Mouse (Mus musculus) right cerebral cortex, postnatal 25 days (tissue): Measurements from ENCODE around the gene Fbln2.
"Not testable (repeated sequence)": the region's sequence is repeated elsewhere in the genome, so short reads cannot be mapped to it uniquely, and the experiment has no call there.

Source experiments
- DNase-seq: peaks from one replicate; pipeline ENCODE4 v3.0.0; 2022

Fbln2 gene

GRCm38 (mm10) chr6:91212155-91212554, at the start of gene Fbln2:
Gene Fbln2, plus strand, starts transcription at chr6:91212455.
- not testable (repeated sequence) for DNase-seq

GRCm38 (mm10) chr6:91163195-91163911, 48.9 kb upstream of the Fbln2 start:
- DNase-seq: no peak

GRCm38 (mm10) chr6:91164584-91164983, 47.7 kb upstream of the Fbln2 start:
- DNase-seq: no peak

GRCm38 (mm10) chr6:91165210-91165609, 47.0 kb upstream of the Fbln2 start:
- peak; percentile 69 for DNase-seq

- DNase-seq: no peak
Measured at GRCm38 (mm10) chr6:91167828-91168227, 44.4 kb upstream of the Fbln2 start.

- DNase-seq: no peak
Measured at GRCm38 (mm10) chr6:91169129-91169528, 43.1 kb upstream of the Fbln2 start.

GRCm38 (mm10) chr6:91171396-91171895, 40.8 kb upstream of the Fbln2 start:
- DNase-seq: no peak

GRCm38 (mm10) chr6:91172381-91172780, 39.9 kb upstream of the Fbln2 start:
- DNase-seq: no peak

GRCm38 (mm10) chr6:91173221-91173880, 38.9 kb upstream of the Fbln2 start:
- peak; percentile 65 for DNase-seq

GRCm38 (mm10) chr6:91174211-91174610, 38.0 kb upstream of the Fbln2 start:
- no peak for DNase-seq

- no peak for DNase-seq
Measured at GRCm38 (mm10) chr6:91180767-91181171, 31.5 kb upstream of the Fbln2 start.

GRCm38 (mm10) chr6:91181320-91181719, 30.9 kb upstream of the Fbln2 start:
- no peak for DNase-seq

GRCm38 (mm10) chr6:91182075-91182490, 30.2 kb upstream of the Fbln2 start:
- no peak for DNase-seq

- no peak for DNase-seq
Measured at GRCm38 (mm10) chr6:91183041-91183440, 29.2 kb upstream of the Fbln2 start.

- DNase-seq: no peak
Measured at GRCm38 (mm10) chr6:91183980-91184379, 28.3 kb upstream of the Fbln2 start.

- DNase-seq: no peak
Measured at GRCm38 (mm10) chr6:91184776-91185175, 27.5 kb upstream of the Fbln2 start.

- no peak for DNase-seq
Measured at GRCm38 (mm10) chr6:91185502-91185901, 26.8 kb upstream of the Fbln2 start.

GRCm38 (mm10) chr6:91186161-91186931, 25.9 kb upstream of the Fbln2 start:
- DNase-seq: no peak

- DNase-seq: no peak
Measured at GRCm38 (mm10) chr6:91186934-91187333, 25.3 kb upstream of the Fbln2 start.

GRCm38 (mm10) chr6:91187871-91188270, 24.4 kb upstream of the Fbln2 start:
- DNase-seq: no peak

- DNase-seq: no peak
Measured at GRCm38 (mm10) chr6:91189971-91190370, 22.3 kb upstream of the Fbln2 start.

GRCm38 (mm10) chr6:91191465-91191864, 20.8 kb upstream of the Fbln2 start:
- DNase-seq: no peak

- no peak for DNase-seq
Measured at GRCm38 (mm10) chr6:91192421-91192820, 19.8 kb upstream of the Fbln2 start.
